Mouse (Mus musculus) retina, postnatal 1 day (tissue): Measurements from ENCODE around the gene Hormad1.
"Not testable (repeated sequence)": the region's sequence is repeated elsewhere in the genome, so short reads cannot be mapped to it uniquely, and the experiment has no call there.

Source experiments
- DNase-seq: peaks from one replicate; pipeline ENCODE4 v3.0.0-alpha.2; 2012

Gene Hormad1

GRCm38 (mm10) chr3:95559437-95559836 is at the start of gene Hormad1:
TSS of gene Hormad1 (plus strand) at chr3:95559677.
- no peak for DNase-seq

GRCm38 (mm10) chr3:95511611-95512180 is 47.8 kb upstream of the Hormad1 start:
- DNase-seq, result no peak

GRCm38 (mm10) chr3:95516614-95517041 is 42.8 kb upstream of the Hormad1 start:
- DNase-seq, result no peak

GRCm38 (mm10) chr3:95517493-95517898 is 42.0 kb upstream of the Hormad1 start:
- peak; percentile 88 for DNase-seq

GRCm38 (mm10) chr3:95518891-95519290 is 40.6 kb upstream of the Hormad1 start:
- DNase-seq, result no peak

GRCm38 (mm10) chr3:95519315-95519714 is 40.2 kb upstream of the Hormad1 start:
- no peak for DNase-seq

GRCm38 (mm10) chr3:95520100-95520499 is 39.4 kb upstream of the Hormad1 start:
- no peak for DNase-seq

GRCm38 (mm10) chr3:95521168-95521567 is 38.3 kb upstream of the Hormad1 start:
- DNase-seq, result no peak

GRCm38 (mm10) chr3:95523662-95524061 is 35.8 kb upstream of the Hormad1 start:
- DNase-seq, result no peak

- DNase-seq, result no peak
These were observed 34.8 kb upstream of the Hormad1 start for GRCm38 (mm10) chr3:95524673-95525072.

GRCm38 (mm10) chr3:95526111-95526510 is 33.4 kb upstream of the Hormad1 start:
- no peak for DNase-seq

GRCm38 (mm10) chr3:95526622-95527211 is 32.8 kb upstream of the Hormad1 start, which contains the start of gene Ctss:
TSS of gene Ctss (plus strand) at chr3:95526786.
- DNase-seq, result no peak

GRCm38 (mm10) chr3:95529814-95530213 is 29.7 kb upstream of the Hormad1 start:
- no peak for DNase-seq

- no peak for DNase-seq
These were observed 28.5 kb upstream of the Hormad1 start for GRCm38 (mm10) chr3:95531025-95531424.

GRCm38 (mm10) chr3:95533364-95533763 is 26.1 kb upstream of the Hormad1 start:
- no peak for DNase-seq

GRCm38 (mm10) chr3:95534927-95535326 is 24.6 kb upstream of the Hormad1 start:
- no peak for DNase-seq

GRCm38 (mm10) chr3:95538936-95539335 is 20.5 kb upstream of the Hormad1 start:
- no peak for DNase-seq

GRCm38 (mm10) chr3:95539837-95540236 is 19.6 kb upstream of the Hormad1 start:
- DNase-seq, result no peak

GRCm38 (mm10) chr3:95541186-95541585 is 18.3 kb upstream of the Hormad1 start:
- not testable (repeated sequence) for DNase-seq

GRCm38 (mm10) chr3:95542171-95542570 is 17.3 kb upstream of the Hormad1 start:
- DNase-seq, result no peak

GRCm38 (mm10) chr3:95542981-95543380 is 16.5 kb upstream of the Hormad1 start:
- DNase-seq, result no peak

GRCm38 (mm10) chr3:95550176-95550575 is 9.3 kb upstream of the Hormad1 start:
- no peak for DNase-seq

GRCm38 (mm10) chr3:95553986-95554385 is 5.5 kb upstream of the Hormad1 start:
- DNase-seq, result peak; percentile 4

- no peak for DNase-seq
These were observed 1.3 kb downstream of the Hormad1 start for GRCm38 (mm10) chr3:95560738-95561137.

GRCm38 (mm10) chr3:95561826-95562225 is 2.3 kb downstream of the Hormad1 start:
- DNase-seq, result no peak
